Mouse (Mus musculus): ENCODE results near the gene Far1. TPM values are rescaled to one million over a fixed set of nuclear protein-coding genes. Genes with fewer than 3 reads are reported as not detected.

The Far1 gene
- polyA plus RNA-seq, 1 experiment from 2014 or later = 46.0 TPM

- no peak overlapping the region for H3K4me3 ChIP-seq
- no peaks in the 10 kb centered on the region for H3K36me3 ChIP-seq
- 69% methylated on average over 4 of the region's 4 CpGs for WGBS
- no peak for ATAC-seq (ENCODE audit: extremely low read depth, insufficient number of reproducible peaks, low FRiP score, low TSS enrichment)
- H3K4me2 ChIP-seq = no peak overlapping the region
- no peaks in the 10 kb centered on the region for H3K9me3 ChIP-seq
- no peaks in the 10 kb centered on the region for H3K27me3 ChIP-seq (replicated peaks)
- H3K27ac ChIP-seq (replicated peaks) = no peak overlapping the region
- H3K9ac ChIP-seq = no peak overlapping the region
- peaks cover 31% of the 10 kb centered on the region for H3K4me1 ChIP-seq
These were observed 99.0 kb downstream of the Far1 start for GRCm38 (mm10) chr7:113612628-113613027.

DNA sequence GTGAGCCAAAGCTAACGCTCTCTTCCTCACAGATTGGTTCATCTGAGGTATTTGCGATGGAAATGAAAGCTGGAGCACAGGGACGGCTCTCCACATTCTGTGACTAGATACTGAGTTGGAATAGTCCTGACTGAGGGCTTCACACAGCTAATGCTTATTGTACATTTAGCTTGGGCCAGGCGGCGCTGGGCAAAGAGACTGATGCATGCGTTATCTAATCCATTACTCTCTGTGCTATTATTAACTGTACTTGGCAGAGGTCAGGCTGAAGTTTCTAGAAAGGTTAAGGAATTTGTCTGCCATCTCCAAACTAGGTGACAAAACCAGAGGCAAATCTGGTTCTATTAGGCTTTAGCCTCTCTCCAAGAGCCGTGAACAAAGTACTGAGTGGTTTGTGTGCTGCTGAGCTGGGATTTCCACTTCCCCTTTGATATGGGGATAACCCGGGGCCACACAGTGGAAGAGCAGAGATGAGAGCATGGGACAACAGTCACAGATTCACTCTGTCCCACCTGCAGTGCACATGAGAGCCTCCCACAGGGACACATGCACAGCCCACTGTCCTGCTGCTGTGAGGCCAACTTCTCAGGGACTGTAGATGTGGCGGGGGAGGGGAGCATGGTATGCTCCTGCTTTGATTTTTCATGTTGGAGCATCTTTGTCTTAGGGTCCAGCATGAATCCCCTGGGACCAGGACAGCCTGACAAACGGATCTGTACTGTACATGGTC is 100.7 kb downstream of the Far1 start:
- peaks cover 30% of the 10 kb centered on the region for H3K4me1 ChIP-seq
- no peak for ATAC-seq (ENCODE audit: extremely low read depth, insufficient number of reproducible peaks, low FRiP score, low TSS enrichment)
- 39% methylated on average over 10 of the region's 10 CpGs for whole genome bisulfite sequencing
- no peaks in the 10 kb centered on the region for H3K9me3 ChIP-seq
- no peaks in the 10 kb centered on the region for H3K27me3 ChIP-seq (replicated peaks)
- no peaks in the 10 kb centered on the region for H3K36me3 ChIP-seq
- H3K9ac ChIP-seq = peak overlapping the region; percentile 8; the same call in 1 of the 2 replicates
- peak overlapping the region; percentile 14; the same call in 1 of the 2 replicates for H3K4me2 ChIP-seq
- H3K27ac ChIP-seq (replicated peaks) = peak overlapping the region; percentile 79
- H3K4me3 ChIP-seq = no peak overlapping the region

DNA sequence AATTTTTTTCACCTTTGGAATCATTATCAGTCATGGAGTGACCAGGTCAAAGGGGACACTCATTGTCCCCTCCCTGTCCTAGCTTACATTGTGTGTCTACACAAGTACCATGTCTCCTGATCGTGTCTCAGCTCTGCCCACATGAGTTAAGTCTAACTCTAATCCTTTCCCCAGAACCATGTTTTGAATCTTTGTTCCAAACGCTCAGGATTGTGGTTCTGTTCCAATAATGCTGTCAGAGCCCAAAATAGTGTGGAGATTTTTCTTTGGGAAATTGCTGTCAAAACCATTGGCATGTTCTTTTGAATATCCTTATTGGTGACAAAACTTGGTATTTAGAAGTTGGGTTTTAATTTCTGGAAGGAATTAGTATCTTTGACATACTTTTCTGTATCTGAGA is 105.5 kb downstream of the Far1 start:
- no peak for ATAC-seq (ENCODE audit: extremely low read depth, insufficient number of reproducible peaks, low FRiP score, low TSS enrichment)
- H3K4me1 ChIP-seq = peaks cover 23% of the 10 kb centered on the region
- H3K36me3 ChIP-seq = no peaks in the 10 kb centered on the region
- no peaks in the 10 kb centered on the region for H3K27me3 ChIP-seq (replicated peaks)
- H3K9me3 ChIP-seq = no peaks in the 10 kb centered on the region
- H3K4me2 ChIP-seq = no peak overlapping the region
- H3K27ac ChIP-seq (replicated peaks) = no peak overlapping the region
- WGBS = 73% methylated on average over 2 of the region's 2 CpGs
- H3K9ac ChIP-seq = no peak overlapping the region
- no peak overlapping the region for H3K4me3 ChIP-seq

GRCm38 (mm10) chr7:113619768-113620167 is 106.1 kb downstream of the Far1 start:
- no peak for ATAC-seq (ENCODE audit: extremely low read depth, insufficient number of reproducible peaks, low FRiP score, low TSS enrichment)
- H3K27ac ChIP-seq (replicated peaks) = no peak overlapping the region
- H3K4me3 ChIP-seq = no peak overlapping the region
- H3K4me1 ChIP-seq = peaks cover 17% of the 10 kb centered on the region
- no peaks in the 10 kb centered on the region for H3K36me3 ChIP-seq
- H3K4me2 ChIP-seq = no peak overlapping the region
- no peak overlapping the region for H3K9ac ChIP-seq
- H3K9me3 ChIP-seq = no peaks in the 10 kb centered on the region
- no peaks in the 10 kb centered on the region for H3K27me3 ChIP-seq (replicated peaks)
- WGBS = 73% methylated on average over 9 of the region's 9 CpGs

Other genes with a start within 250 kb of the Far1 start
- 21.8 and 23.7 TPM in 2 replicates for gene Btbd10, start 144.4 kb upstream of the Far1 start, polyA plus RNA-seq (2015; fragmentation: Nextera tagmentation; extraction: Ambion mirVana)
- 1.4 TPM in 1 of 2 replicates, not detected in the other for gene Pth, start 125.3 kb upstream of the Far1 start, polyA plus RNA-seq (2015; fragmentation: Nextera tagmentation; extraction: Ambion mirVana)